Mouse (Mus musculus): Measurements from ENCODE around the gene Usp15. TPM values are rescaled to one million over a fixed set of nuclear protein-coding genes. Genes with fewer than 3 reads are reported as not detected.

Gene Usp15
- total and polyA plus RNA-seq, 3 experiments = 65.4 to 124 (median 113) TPM

- Histone ChIP-seq H3K27me3 (replicated peaks) (no peaks in the 10 kb centered on the region), H3K9me3 (replicated peaks; ENCODE audit: low read length) (no peaks in the 10 kb centered on the region), H3K9ac (ENCODE audit: insufficient read depth, low read depth) (no peak overlapping the region), H3K79me2 (replicated peaks; ENCODE audit: control insufficient read depth, extremely low read depth, insufficient read depth, poor library complexity, severe bottlenecking) (no peaks in the 10 kb centered on the region), H3K27ac (ENCODE audit: insufficient read depth, low read depth) (no peak overlapping the region), H3K4me1 (ENCODE audit: control insufficient read depth in 1 of 2, insufficient read depth in 2 of 2) (peaks cover 0 to 5% of the 10 kb centered on the region in 2 experiments; a peak in 1 of 4 replicates), H3K4me3 (replicated peaks in 1 of 3; ENCODE audit: low read depth in 2 of 3, low read length in 2 of 3, poor library complexity in 1 of 3) (no peak overlapping the region), H3K36me3 (replicated peaks in 1 of 2; ENCODE audit: control insufficient read depth in 1 of 2, insufficient read depth in 1 of 2, low read length in 1 of 2) (peaks cover 4 to 48% of the 10 kb centered on the region in 2 experiments), H3K4me2 (ENCODE audit: insufficient read depth, low read depth, poor library complexity, severe bottlenecking) (no peak overlapping the region)
- dilution Hi-C loops (cut with MboI; ENCODE audit: extremely low pct_ligation_motif_present, extremely low pct_unique_long_range_greater_than_20kb, low sequenced_read_pairs) = no loop called here
- DNase-seq (ENCODE audit: extremely low read depth) = peak; percentile 27
- in situ Hi-C loops (cut with MboI; ENCODE audit: low pct_ligation_motif_present, low pct_unique_long_range_greater_than_20kb, low sequenced_read_pairs) = no loop called here
- TF ChIP-seq EP300 (IDR thresholded peaks at IDR 0.05; ENCODE audit: low read length) (no peak), IRF4 (IDR thresholded peaks at IDR 0.05; ENCODE audit: low read depth, low read length) (no peak), BHLHE40 (IDR thresholded peaks at IDR 0.05; ENCODE audit: low read depth, low read length) (no peak), NELFE (IDR thresholded peaks at IDR 0.05; ENCODE audit: low read depth, low read length) (no peak), TCF12 (IDR thresholded peaks at IDR 0.05; ENCODE audit: low read depth, low read length) (no peak), ZNF384 (IDR thresholded peaks at IDR 0.05; ENCODE audit: low read depth, low read length) (no peak), JUND (conservative IDR thresholded peaks at IDR 0.05; ENCODE audit: low read depth, low read length) (no peak), POLR2AphosphoS2 (IDR thresholded peaks at IDR 0.05; ENCODE audit: low read depth, low read length) (no peak), USF2 (conservative IDR thresholded peaks at IDR 0.05; ENCODE audit: low read depth, low read length) (no peak), SMC3 (IDR thresholded peaks at IDR 0.05; ENCODE audit: low read depth, low read length) (no peak)
Observed at GRCm38 (mm10) chr10:123056463-123056862, 140.3 kb downstream of the Usp15 start.

GRCm38 (mm10) chr10:123055205-123056000 lies 141.4 kb downstream of the Usp15 start:
- no peak overlapping the region for H3K27ac ChIP-seq (ENCODE audit: insufficient read depth, low read depth)
- H3K9me3 ChIP-seq (replicated peaks; ENCODE audit: low read length) = no peaks in the 10 kb centered on the region
- H3K9ac ChIP-seq (ENCODE audit: insufficient read depth, low read depth) = no peak overlapping the region
- no peaks in the 10 kb centered on the region for H3K27me3 ChIP-seq (replicated peaks)
- H3K36me3 ChIP-seq (replicated peaks in 1 of 2; ENCODE audit: control insufficient read depth in 1 of 2, insufficient read depth in 1 of 2, low read length in 1 of 2) = peaks cover 11 to 53% of the 10 kb centered on the region in 2 experiments
- H3K4me1 ChIP-seq (ENCODE audit: control insufficient read depth in 1 of 2, insufficient read depth in 2 of 2) = peaks cover 0 to 5% of the 10 kb centered on the region in 2 experiments; a peak in 1 of 4 replicates
- dilution Hi-C loops (cut with MboI; ENCODE audit: extremely low pct_ligation_motif_present, extremely low pct_unique_long_range_greater_than_20kb, low sequenced_read_pairs) (no loop called here), in situ Hi-C loops (cut with MboI; ENCODE audit: low pct_ligation_motif_present, low pct_unique_long_range_greater_than_20kb, low sequenced_read_pairs) (no loop called here)
- no peaks in the 10 kb centered on the region for H3K79me2 ChIP-seq (replicated peaks; ENCODE audit: control insufficient read depth, extremely low read depth, insufficient read depth, poor library complexity, severe bottlenecking)
- DNase-seq (ENCODE audit: extremely low read depth) = no peak
- TF ChIP-seq USF2 (conservative IDR thresholded peaks at IDR 0.05; ENCODE audit: low read depth, low read length) (no peak), CHD2 (IDR thresholded peaks at IDR 0.05; ENCODE audit: low read length) (no peak), MXI1 (IDR thresholded peaks at IDR 0.05; ENCODE audit: low read depth, low read length) (no peak), NELFE (IDR thresholded peaks at IDR 0.05; ENCODE audit: low read depth, low read length) (no peak), MAFK (IDR thresholded peaks at IDR 0.05; ENCODE audit: insufficient replicate concordance, low read length) (no peak), NRF1 (IDR thresholded peaks at IDR 0.05; ENCODE audit: low read depth, low read length) (no peak), RCOR1 (conservative IDR thresholded peaks at IDR 0.05; ENCODE audit: low read depth, low read length) (no peak), GABPA (IDR thresholded peaks at IDR 0.05; ENCODE audit: insufficient replicate concordance, low read depth, low read length) (no peak), JUND (conservative IDR thresholded peaks at IDR 0.05; ENCODE audit: low read depth, low read length) (no peak), ZKSCAN1 (IDR thresholded peaks at IDR 0.05; ENCODE audit: borderline replicate concordance, low read depth, low read length) (no peak), TCF12 (IDR thresholded peaks at IDR 0.05; ENCODE audit: low read depth, low read length) (no peak), POLR2AphosphoS2 (IDR thresholded peaks at IDR 0.05; ENCODE audit: low read depth, low read length) (no peak), MYC (IDR thresholded peaks at IDR 0.05; ENCODE audit: low read depth, low read length) (no peak), ETS1 (conservative IDR thresholded peaks at IDR 0.05; ENCODE audit: low read depth, low read length) (no peak), CTCF (conservative IDR thresholded peaks at IDR 0.05 in 1 of 2, IDR thresholded peaks at IDR 0.05 in 1 of 2; ENCODE audit: low read depth in 2 of 2, low read length in 2 of 2) (no peak), ZMIZ1 (IDR thresholded peaks at IDR 0.05; ENCODE audit: low read depth, low read length) (no peak), TBP (conservative IDR thresholded peaks at IDR 0.05; ENCODE audit: low read depth, low read length) (no peak), SIN3A (IDR thresholded peaks at IDR 0.05; ENCODE audit: low read length) (no peak), MAZ (IDR thresholded peaks at IDR 0.05; ENCODE audit: low read depth, low read length) (no peak), USF1 (IDR thresholded peaks at IDR 0.05; ENCODE audit: low read depth, low read length) (no peak)
- no peak overlapping the region for H3K4me3 ChIP-seq (replicated peaks in 1 of 3; ENCODE audit: low read depth in 2 of 3, low read length in 2 of 3, poor library complexity in 1 of 3)
- no peak overlapping the region for H3K4me2 ChIP-seq (ENCODE audit: insufficient read depth, low read depth, poor library complexity, severe bottlenecking)

All from CH12.LX (cell line).